Mouse (Mus musculus): ENCODE data around the gene Surf2. TPM values are rescaled to one million over a fixed set of nuclear protein-coding genes. Genes with fewer than 3 reads are reported as not detected.

The Surf2 gene
- polyA plus RNA-seq (2021; fragmentation: Nextera tagmentation), result 30.0 and 31.6 TPM in 2 replicates
- long read RNA-seq, experiment 1, transcript Surf2-201 (6 exons, 1,203 nt), result major isoform, 24 of 37 reads
- long read RNA-seq, experiment 1, partial matches to known transcripts, result 4 of 37 reads
- long read RNA-seq, experiment 1, other reads (novel, unspliced or antisense), result 8 of 37 reads
- long read RNA-seq, experiment 2, transcript Surf2-202 (5 exons, 740 nt), result minor isoform, 6 of 56 reads
- long read RNA-seq, experiment 2, transcript Surf2-203 (5 exons, 2,519 nt), result minor isoform, 6 of 56 reads
- long read RNA-seq, experiment 2, transcript Surf2-201 (6 exons, 1,203 nt), result major isoform, 23 of 56 reads
- long read RNA-seq, experiment 2, partial matches to known transcripts, result 9 of 56 reads
- long read RNA-seq, experiment 2, other reads (novel, unspliced or antisense), result 11 of 56 reads

DNA sequence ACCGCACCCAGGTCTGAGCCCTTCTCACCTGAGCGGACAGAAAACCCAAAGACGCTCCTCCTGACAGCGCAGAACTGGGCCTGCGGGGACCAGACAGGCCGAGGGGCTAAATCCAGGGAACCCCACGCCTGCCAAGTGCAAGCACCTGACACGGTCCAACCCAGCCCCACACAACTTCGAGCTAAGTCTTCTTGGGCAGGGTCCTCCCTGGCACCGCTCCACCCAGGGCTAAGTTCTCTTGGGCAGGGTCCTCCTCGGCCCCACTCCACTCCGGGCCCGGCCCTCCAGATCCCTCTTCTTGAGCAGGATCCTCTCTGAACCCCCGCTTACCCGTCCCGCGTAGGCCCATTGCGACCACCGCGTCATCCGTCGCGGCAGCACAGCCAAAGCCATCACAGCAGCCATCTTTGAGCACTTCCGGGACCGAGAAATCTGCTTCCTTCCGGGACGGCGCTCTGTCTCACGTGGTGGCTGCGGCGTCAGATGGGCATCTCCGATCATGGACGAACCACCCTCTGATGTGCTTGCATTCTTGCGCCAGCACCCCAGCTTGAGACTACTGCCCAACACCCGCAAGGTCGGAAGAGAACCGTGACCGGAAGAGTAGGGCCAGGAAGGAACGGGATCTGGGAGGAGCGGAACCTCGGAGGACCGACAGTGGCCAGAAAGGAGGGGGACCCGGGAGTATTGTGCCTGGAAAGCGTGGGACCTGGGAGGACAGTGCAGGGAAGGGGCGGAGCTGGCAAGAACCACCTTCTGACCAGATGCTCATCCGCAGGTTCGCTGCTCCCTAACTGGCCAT, at the start of gene Surf2, which contains the start of gene Surf1:
Gene Surf2, plus strand, starts transcription at position 441 of the 802 bp plus-strand sequence.
Gene Surf1, minus strand, starts transcription at position 604 of the 802 bp plus-strand sequence.

DNA sequence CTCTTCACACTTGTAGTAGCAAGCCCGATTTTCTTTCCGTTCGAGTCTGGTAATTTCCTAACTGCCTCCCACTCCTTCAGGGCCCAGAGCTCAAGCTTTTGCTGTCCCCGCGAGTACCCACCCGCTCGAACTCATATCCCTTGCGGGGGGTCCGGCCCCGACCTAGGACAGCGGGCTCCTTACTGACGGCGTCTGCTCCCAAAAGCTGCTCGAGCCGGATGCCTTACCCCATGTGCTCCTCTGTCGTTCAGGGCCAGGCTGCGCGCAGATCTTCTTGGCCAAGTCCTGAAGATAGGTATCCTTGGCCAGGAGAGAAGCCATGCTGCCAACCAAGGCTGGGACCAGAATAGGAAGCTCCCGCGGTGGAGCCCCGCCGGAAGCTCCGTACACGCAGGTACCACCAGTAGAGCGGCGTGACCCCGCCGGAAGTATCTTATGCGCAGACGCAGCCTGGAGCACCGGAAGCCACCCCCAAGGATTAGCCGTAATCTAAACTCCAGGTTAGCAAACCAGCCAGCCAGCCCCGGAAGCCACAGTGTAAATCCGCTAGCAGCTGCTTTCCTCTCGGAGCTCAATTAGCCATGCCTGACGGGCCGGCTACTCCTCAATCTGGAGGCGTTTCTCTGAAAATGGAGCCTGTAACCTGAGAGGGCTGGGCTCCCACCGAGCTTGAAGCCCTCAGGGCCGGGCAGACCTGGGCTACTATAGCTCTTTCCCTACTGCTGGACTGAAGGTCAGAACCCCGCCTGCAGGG, 13.5 kb upstream of the Surf2 start, which contains the start of gene Surf6:
Gene Surf6, minus strand, starts transcription at position 413 of the 754 bp plus-strand sequence.

DNA sequence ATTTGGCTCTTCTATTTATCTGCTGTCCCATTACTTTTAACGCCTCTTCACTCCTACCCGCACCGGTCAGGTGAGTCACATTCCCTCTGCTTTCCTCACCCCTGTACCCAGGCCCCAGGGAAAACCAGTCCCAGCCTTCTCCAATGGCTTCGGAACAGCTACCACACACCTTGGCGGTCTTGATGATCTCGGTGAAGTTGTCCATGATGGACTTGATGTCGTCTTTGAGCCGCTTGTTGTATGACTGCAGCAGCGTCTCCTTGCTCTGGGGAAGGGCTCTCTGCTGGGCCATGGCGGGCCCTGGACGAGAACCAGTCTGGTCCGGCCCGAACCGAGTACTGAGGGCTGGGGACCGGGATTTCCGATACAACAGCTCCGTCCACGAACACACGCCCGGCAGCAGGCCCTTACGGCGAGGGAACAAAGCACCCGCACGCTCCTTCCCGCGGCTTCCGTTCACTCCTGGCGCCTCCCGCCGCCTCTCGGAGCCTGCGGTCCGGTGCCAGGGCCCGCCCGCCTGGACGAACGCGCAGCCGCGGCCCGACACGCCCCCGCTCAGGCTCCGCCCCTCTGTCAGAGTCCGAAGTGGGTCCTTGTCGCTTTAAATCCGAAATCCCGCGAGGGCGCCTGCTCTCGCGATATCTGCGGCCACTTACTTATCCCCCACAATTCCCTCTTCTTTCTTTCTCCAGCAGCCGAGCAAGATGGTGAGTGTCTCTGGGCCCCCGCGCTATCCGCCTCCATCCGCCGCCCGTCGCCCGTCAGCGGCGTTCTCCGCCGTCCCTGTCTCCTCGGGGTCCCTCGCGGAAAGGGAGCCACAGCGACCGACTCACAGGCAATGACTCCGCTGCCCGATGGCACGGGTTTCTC, 5.8 kb upstream of the Surf2 start, which contains the start of the genes Med22 and Rpl7a:
Gene Med22, minus strand, starts transcription at position 554 of the 870 bp plus-strand sequence.
Gene Rpl7a, plus strand, starts transcription at position 641 of the 870 bp plus-strand sequence.

DNA sequence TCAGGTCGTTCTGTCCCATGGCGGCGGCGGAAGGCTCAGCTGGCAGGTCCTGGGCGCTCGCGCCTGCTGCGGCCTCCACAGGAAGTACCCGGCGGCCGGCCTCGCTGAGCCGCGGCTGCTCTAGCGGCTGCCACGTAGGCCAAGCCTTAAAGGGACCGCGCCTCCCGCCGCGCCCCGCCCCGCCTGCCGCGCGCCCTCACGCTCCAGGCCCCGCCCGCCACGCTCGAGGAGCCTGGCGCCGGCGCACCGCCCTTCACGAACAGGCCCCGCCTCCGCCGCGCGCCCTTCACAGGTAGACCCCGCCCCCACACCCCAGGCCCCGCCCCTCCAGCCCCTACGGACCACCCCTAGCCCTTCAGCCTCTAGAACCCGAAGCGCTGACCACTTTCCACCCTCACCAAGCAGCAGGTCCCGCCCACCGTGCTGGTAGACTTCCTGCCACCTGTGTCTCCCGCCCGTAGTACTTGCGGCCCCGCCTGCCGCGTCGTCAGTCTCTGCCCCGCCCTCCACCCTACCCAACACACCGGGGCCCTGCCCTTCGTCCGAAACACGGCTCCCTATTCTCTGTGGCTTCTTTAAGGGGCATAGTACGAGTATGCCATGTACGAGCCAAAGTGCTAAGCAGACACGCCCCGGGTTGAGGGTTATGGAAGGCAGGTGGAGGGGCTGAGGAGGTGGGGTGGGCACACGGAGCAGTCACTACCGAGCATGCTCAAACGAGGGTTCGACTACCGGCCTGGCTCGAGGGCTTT, 17.3 kb downstream of the Surf2 start, which contains the start of the genes Surf4 and Stkld1:
Gene Surf4, minus strand, starts transcription at position 625 of the 752 bp plus-strand sequence.
Gene Stkld1, plus strand, starts transcription at position 744 of the 752 bp plus-strand sequence.

DNA sequence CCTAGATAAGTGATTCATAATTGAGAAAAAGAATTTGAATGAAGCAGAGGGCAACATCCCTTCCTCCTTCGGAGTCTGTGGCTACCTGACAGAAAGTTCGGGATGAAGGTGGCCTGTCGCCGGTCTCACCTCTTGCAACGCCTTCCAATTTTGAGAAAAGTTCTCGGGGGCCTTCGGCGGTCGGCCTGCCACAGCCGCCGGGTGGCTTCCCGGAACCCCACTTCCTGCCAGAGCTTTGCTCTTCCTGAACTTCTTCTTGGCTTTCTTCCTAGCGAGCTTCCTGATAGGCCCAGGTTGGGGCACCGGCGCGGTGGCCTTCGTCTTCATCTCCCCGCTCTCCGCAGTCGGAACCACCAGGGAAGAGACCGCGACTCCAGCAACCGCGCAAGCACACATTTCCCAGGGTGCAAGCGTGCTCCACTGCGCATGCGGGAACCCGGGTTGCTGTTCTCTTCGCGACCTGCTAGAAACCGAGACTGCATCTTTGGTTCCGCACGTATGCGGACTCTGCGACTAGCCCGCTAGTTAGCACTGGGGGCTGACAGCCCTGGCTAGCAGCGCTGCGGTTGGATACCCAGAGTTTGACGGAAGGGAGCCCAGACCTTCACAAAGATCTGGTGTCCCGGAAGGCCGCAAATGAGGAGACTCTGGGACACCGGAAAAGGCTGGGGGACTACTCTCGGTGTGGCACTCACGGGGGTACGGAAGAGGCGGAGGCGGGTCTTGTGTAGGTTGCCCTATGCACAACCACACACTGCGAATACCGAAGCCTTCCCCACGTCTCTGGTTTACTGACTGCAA, 48.0 kb downstream of the Surf2 start, which contains the start of gene Rexo4:
Gene Rexo4, minus strand, starts transcription at position 464 of the 801 bp plus-strand sequence.

Other genes starting within 250 kb of the Surf2 start
- gene Lcn4, start 245.1 kb upstream of the Surf2 start, polyA plus RNA-seq (2021; fragmentation: Nextera tagmentation), result not detected in 2 replicates
- gene Abo, start 51.4 kb upstream of the Surf2 start, polyA plus RNA-seq (2021; fragmentation: Nextera tagmentation), result not detected in 2 replicates
- gene Surf6, start 13.5 kb upstream of the Surf2 start, polyA plus RNA-seq (2021; fragmentation: Nextera tagmentation), result 5.4 and 5.9 TPM in 2 replicates
- gene Med22, start 5.7 kb upstream of the Surf2 start, polyA plus RNA-seq (2021; fragmentation: Nextera tagmentation), result 43.0 and 43.9 TPM in 2 replicates
- 298 and 299 TPM in 2 replicates for gene Rpl7a, start 5.6 kb upstream of the Surf2 start, polyA plus RNA-seq (2021; fragmentation: Nextera tagmentation)
- 150 and 152 TPM in 2 replicates for gene Surf1, start 163 bp downstream of the Surf2 start, polyA plus RNA-seq (2021; fragmentation: Nextera tagmentation)
- 90.1 and 99.9 TPM in 2 replicates for gene Surf4, start 17.6 kb downstream of the Surf2 start, polyA plus RNA-seq (2021; fragmentation: Nextera tagmentation)
- gene Stkld1, start 17.7 kb downstream of the Surf2 start, polyA plus RNA-seq (2021; fragmentation: Nextera tagmentation), result 0.06 and 0.18 TPM in 2 replicates
- gene Rexo4, start 48.0 kb downstream of the Surf2 start, polyA plus RNA-seq (2021; fragmentation: Nextera tagmentation), result 33.3 and 35.0 TPM in 2 replicates
- gene Adamts13, start 57.0 kb downstream of the Surf2 start, polyA plus RNA-seq (2021; fragmentation: Nextera tagmentation), result 5.7 and 6.0 TPM in 2 replicates
- gene Cacfd1, start 93.6 kb downstream of the Surf2 start, polyA plus RNA-seq (2021; fragmentation: Nextera tagmentation), result 51.1 and 52.4 TPM in 2 replicates
- gene Slc2a6, start 111.6 kb downstream of the Surf2 start, polyA plus RNA-seq (2021; fragmentation: Nextera tagmentation), result 31.6 and 33.9 TPM in 2 replicates
- gene Mymk, start 155.8 kb downstream of the Surf2 start, polyA plus RNA-seq (2021; fragmentation: Nextera tagmentation), result 0.36 and 0.45 TPM in 2 replicates
- 22.4 and 24.9 TPM in 2 replicates for gene Adamtsl2, start 163.0 kb downstream of the Surf2 start, polyA plus RNA-seq (2021; fragmentation: Nextera tagmentation)
- 113 and 150 TPM in 2 replicates for gene Fam163b, start 226.1 kb downstream of the Surf2 start, polyA plus RNA-seq (2021; fragmentation: Nextera tagmentation)
- 0.10 and 0.19 TPM in 2 replicates for gene Dbh, start 248.9 kb downstream of the Surf2 start, polyA plus RNA-seq (2021; fragmentation: Nextera tagmentation)